Mouse (Mus musculus): ENCODE results near the gene Cand2.

- TF ChIP-seq MAFK (IDR thresholded peaks at IDR 0.05; ENCODE audit: insufficient replicate concordance, low read length) = no peak
- TF ChIP-seq POLR2A (IDR thresholded peaks at IDR 0.05; ENCODE audit: low read depth, low read length) = no peak
- no peak for TF ChIP-seq RAD21 (IDR thresholded peaks at IDR 0.05; ENCODE audit: low read depth, low read length)
- TF ChIP-seq ELF1 (IDR thresholded peaks at IDR 0.05; ENCODE audit: low read depth, low read length) = no peak
- TF ChIP-seq MAZ (IDR thresholded peaks at IDR 0.05; ENCODE audit: low read depth, low read length) = no peak
- no peak for TF ChIP-seq NELFE (IDR thresholded peaks at IDR 0.05; ENCODE audit: low read depth, low read length)
- TF ChIP-seq MXI1 (IDR thresholded peaks at IDR 0.05; ENCODE audit: low read depth, low read length) = no peak
- no peak for TF ChIP-seq CTCF (conservative IDR thresholded peaks at IDR 0.05 in 1 of 2, IDR thresholded peaks at IDR 0.05 in 1 of 2; ENCODE audit: low read depth in 2 of 2, low read length in 2 of 2)
- no peak for TF ChIP-seq HCFC1 (IDR thresholded peaks at IDR 0.05; ENCODE audit: low read depth, low read length)
- no peak for TF ChIP-seq E2F4 (IDR thresholded peaks at IDR 0.05; ENCODE audit: insufficient replicate concordance, low read depth, low read length)
Observed at GRCm38 (mm10) chr6:115792691-115793215, 18.4 kb downstream of the Cand2 start.

All from CH12.LX (cell line).